Mouse (Mus musculus) macrophage (primary cell): ENCODE measurements around the gene Ubap2l. TPM values are rescaled to one million over a fixed set of nuclear protein-coding genes. Genes with fewer than 3 reads are reported as not detected.

ENCODE experiments used
- H3K27ac ChIP-seq: fragments of 350-480 bp; formaldehyde crosslinking; 2 replicates; pipeline ENCODE4 v1.9.0; 2021
- H3K36me3 ChIP-seq: fragments of 350-480 bp; formaldehyde crosslinking; 2 replicates; pipeline ENCODE4 v1.9.0; 2021; ENCODE audit errors: inconsistent target
- H3K4me3 ChIP-seq: fragments of 350-480 bp; formaldehyde crosslinking; 2 replicates; pipeline ENCODE4 v1.9.0; 2021; ENCODE audit errors: inconsistent target
- H3K79me2 ChIP-seq: fragments of 350-480 bp; formaldehyde crosslinking; 2 replicates; pipeline ENCODE4 v1.9.0; 2021; ENCODE audit errors: inconsistent target
- WGBS: methylation state at CpG from one replicate; pipeline ENCODE4 v1.1.7; 2026; ENCODE audit warnings: inconsistent platforms; ENCODE audit not compliant: missing documents; 5-methylcytosine and 5-hydroxymethylcytosine counted together
- polyA plus RNA-seq: library from polyadenylated mRNA; stranded (reverse); fragments of 250-400 nt; gene quantifications from 3 replicates; pipeline ENCODE4 v1.2.4, GENCODE M21; 2018; ENCODE audit warnings: inconsistent platforms
- total RNA-seq, 78 experiments: library from RNA; depleted of rRNA; stranded (reverse); fragments of 250-400 nt; gene quantifications; 1 replicate in 9 of 78; 2 replicates in 24 of 78; 3 replicates in 43 of 78; 4 replicates in 2 of 78; pipeline ENCODE4 v1.2.4; 2018; ENCODE audit warnings: inconsistent platforms in 56 of 78

Gene Ubap2l
- total RNA-seq (2018; cell fraction: chromatin; rRNA removed) = 1,000 to 10,000 TPM in 2 of 26 experiments, 100 to 1,000 TPM in 24; 542 to 1,238 (median 895) TPM
- 100 to 1,000 TPM; 154 to 236 (median 177) TPM for total RNA-seq (2018; cell fraction: cytosol; rRNA removed)
- total RNA-seq (2018; cell fraction: nucleus; rRNA removed) = 100 to 1,000 TPM; 251 to 705 (median 435) TPM
- polyA plus RNA-seq = 160 to 411 TPM (median 185 TPM) in 3 replicates

DNA sequence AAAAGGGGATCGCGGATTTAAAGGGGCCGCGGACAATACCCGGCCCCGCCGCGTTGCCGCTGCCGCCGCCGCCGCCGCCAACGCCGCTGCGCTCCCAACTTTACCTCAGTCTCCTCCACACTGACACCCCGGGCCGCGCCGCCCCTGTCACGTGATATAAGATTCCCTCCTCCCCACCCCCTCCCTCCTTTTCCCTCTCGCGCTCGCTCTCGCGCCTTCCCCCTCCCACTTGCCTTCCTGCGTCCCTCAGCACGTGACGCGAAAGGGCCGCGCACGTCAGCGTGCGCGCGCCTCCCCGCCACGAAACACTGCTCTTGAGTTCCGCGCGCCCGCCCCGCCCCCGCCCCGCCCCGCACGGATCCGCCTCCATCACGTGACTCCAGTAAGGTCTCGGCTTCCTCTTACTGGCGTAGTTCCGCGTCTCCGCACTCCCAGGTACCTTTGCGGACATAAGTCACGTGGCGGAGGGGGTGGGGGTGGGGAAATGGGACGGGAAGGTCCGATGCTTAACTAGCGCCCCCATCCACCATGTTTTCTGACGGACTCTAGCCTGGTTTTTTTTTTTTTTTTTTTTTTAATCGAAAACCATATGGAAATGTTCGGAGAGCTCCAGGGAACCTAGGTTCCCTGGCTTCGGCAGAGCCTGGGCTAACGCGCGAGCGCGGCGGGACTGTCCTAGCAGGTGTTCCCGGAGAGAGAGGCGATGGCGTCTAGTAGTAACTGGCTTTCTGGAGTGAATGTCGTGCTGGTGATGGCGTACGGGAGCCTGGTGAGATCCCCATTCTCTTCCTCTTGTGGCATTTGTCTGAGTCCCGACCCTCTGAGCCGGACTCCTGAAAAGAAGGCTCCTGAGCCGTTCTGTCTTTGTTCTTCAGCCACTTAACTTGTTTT lies at the start of gene Ubap2l:
Gene Ubap2l, minus strand, starts transcription at position 278 of the 891 bp plus-strand sequence.
- peaks cover 20% of the 10 kb centered on the region for H3K36me3 ChIP-seq
- peak within 1 kb of the TSS; percentile 96 for H3K4me3 ChIP-seq
- 2% methylated on average over 32 of the region's 81 CpGs for WGBS
- peak within 1 kb of the TSS; percentile 93 for H3K27ac ChIP-seq
- peaks cover 94% of the 10 kb centered on the region for H3K79me2 ChIP-seq

DNA sequence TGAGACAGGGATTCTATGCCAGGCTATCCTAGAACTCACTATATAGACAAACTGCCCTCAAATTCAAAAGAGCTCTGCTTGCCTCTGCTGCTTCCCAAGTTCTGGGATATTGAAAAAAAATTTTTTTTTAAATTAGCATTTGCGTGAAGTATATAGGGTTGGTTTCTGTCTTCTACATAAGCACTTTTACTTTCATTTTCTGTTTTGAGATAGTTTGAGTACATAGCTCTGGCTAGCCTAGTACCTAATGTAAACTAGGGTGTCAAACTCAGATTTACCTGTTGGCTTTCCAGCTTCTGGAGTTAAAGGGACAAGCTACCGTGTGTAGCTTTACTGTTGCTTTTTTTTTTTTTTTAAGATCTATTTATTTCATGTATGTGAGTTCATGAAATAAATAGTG lies 49.2 kb upstream of the Ubap2l start:
- Histone ChIP-seq H3K36me3 (peaks cover 26% of the 10 kb centered on the region), H3K79me2 (peaks cover 14% of the 10 kb centered on the region), H3K27ac (no peak overlapping the region), H3K4me3 (no peak overlapping the region)
- WGBS = 60% methylated on average over 2 of the region's 2 CpGs

DNA sequence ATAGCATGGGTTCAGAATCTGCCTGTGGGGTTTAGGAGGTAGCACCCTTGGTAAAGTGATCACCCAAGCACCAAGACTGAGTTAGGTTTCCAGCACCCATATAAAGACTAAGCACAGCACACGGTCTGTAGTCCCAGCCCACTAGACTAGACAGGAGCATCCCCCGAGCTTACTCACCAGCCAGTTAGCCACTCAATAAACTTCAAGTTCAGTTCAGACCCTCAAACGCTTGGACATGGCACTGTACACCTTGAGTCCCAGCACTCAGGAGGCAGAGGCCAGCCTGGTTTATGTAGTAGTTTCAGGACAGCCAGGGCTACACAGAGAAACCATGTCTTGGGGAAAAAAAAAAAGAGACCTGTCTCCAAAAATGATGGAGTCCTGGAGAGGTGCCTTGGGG lies 48.6 kb upstream of the Ubap2l start:
- WGBS = 97% methylated on average over 3 of the region's 3 CpGs
- H3K79me2 ChIP-seq = peaks cover 21% of the 10 kb centered on the region
- H3K36me3 ChIP-seq = peaks cover 29% of the 10 kb centered on the region
- H3K27ac ChIP-seq = no peak overlapping the region
- no peak overlapping the region for H3K4me3 ChIP-seq

DNA sequence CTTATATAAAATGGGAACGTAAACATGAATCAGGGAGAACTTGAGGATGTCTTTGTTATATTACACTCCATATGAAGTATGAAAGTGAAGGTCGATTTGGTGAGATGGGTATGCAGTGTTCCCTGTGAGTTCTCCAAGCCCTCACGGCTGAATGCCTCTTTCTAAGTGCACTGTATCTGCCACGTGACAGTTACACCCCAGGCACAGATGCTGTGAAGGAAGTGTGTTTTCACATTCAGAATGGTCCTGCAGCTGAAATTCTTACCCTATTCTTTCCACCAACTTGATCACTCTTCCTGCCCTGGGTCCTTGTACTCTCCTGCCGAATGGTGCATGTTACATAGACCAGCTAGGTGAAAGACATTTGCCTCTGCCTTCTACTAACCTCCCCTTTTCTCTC lies 45.5 kb upstream of the Ubap2l start:
- H3K4me3 ChIP-seq = no peak overlapping the region
- WGBS = 92% methylated on average over 5 of the region's 5 CpGs
- peaks cover 53% of the 10 kb centered on the region for H3K36me3 ChIP-seq
- H3K27ac ChIP-seq = no peak overlapping the region
- peaks cover 52% of the 10 kb centered on the region for H3K79me2 ChIP-seq

DNA sequence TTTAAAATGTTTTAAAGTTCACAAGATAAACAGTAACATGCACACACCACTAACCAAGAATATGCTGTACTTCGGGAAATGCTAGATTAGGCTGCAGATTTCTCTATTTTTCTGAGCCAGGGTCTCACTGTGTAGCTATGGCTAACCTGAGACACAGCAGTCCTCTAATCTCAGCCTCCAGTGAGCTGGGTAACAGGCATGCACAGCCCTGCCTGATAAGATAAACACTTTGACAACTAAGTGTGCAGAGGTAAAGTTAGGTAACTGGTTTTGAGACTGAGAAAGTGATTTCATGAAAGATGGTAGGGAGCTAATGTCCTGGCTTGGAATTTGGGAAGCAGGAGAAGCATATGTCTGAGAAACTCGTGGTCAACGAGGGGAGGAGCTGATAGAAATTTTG lies 42.0 kb upstream of the Ubap2l start:
- peaks cover 86% of the 10 kb centered on the region for H3K79me2 ChIP-seq

DNA sequence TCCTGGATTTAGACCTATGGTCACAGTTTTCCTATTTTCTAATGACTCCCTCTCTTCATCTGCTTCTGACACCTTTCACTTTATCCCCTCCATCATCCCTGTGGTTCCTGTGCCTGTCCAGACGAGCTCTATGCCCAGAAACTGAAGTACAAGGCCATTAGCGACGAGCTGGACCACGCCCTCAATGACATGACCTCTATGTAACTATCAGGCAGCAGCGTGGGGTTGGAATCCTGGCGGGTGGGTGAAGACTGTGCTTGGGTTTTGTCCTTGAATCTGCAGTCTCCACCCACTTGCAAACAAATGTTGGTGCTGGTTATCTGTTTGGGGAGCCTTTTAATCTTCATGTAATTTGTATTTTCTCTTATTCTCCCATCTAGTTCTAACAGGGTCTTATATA lies 38.5 kb upstream of the Ubap2l start:
- peaks cover 88% of the 10 kb centered on the region for H3K36me3 ChIP-seq
- WGBS = 93% methylated on average over 6 of the region's 6 CpGs
- H3K79me2 ChIP-seq = peaks cover 100% of the 10 kb centered on the region
- no peak overlapping the region for H3K4me3 ChIP-seq
- no peak overlapping the region for H3K27ac ChIP-seq

More for the DNA sequence above, 42.0 kb upstream of the Ubap2l start:
- Histone ChIP-seq H3K36me3 (peaks cover 88% of the 10 kb centered on the region), H3K27ac (no peak overlapping the region), H3K4me3 (no peak overlapping the region)
- WGBS = 83% methylated on average over 3 of the region's 3 CpGs

DNA sequence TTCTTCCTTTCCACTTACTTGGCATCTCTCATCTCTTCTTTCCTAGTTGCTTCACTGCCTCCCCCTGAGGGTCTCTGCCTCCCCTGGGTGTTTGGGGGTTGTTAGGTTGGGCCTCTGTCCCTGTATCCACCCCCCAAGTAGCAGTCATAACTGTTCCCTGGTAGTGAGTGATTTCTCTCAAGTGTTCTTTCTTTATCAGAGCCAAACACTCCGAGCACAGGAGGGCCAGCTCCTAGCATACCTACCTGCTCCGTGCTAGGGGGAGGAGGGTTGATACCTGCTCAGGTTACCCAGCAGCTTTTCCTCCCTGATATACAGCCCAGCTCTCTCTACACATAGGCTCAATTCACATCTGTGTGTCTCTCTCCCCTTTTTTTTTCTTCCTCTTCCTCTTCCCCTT lies 36.2 kb upstream of the Ubap2l start:
- peaks cover 100% of the 10 kb centered on the region for H3K79me2 ChIP-seq
- no peak overlapping the region for H3K4me3 ChIP-seq
- 88% methylated on average over 1 of the region's 2 CpGs for WGBS

DNA sequence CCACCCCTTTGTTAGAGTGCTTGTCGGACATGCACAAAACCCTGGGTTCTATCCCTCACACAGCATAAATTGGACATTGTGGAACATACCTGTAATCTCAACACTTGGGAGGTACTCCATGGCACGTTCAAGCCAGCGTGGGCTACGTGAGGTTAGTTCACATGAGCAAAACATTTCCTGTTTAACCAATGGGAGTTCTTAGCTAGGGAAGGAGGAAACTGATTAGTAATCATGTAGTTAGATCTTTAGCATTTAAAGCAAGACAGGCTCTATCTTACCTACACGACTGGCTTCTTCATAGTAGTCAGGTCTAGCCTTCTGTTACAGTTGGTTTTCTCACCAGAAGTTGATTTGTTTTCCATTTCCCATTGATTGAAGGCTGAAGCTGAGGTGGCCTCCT lies 33.6 kb upstream of the Ubap2l start:
- peaks cover 46% of the 10 kb centered on the region for H3K36me3 ChIP-seq
- no peak overlapping the region for H3K27ac ChIP-seq
- H3K79me2 ChIP-seq = peaks cover 96% of the 10 kb centered on the region
- no peak overlapping the region for H3K4me3 ChIP-seq
- 36% methylated on average over 5 of the region's 5 CpGs for WGBS

More for the DNA sequence above, 36.2 kb upstream of the Ubap2l start:
- no peak overlapping the region for H3K27ac ChIP-seq
- peaks cover 72% of the 10 kb centered on the region for H3K36me3 ChIP-seq

DNA sequence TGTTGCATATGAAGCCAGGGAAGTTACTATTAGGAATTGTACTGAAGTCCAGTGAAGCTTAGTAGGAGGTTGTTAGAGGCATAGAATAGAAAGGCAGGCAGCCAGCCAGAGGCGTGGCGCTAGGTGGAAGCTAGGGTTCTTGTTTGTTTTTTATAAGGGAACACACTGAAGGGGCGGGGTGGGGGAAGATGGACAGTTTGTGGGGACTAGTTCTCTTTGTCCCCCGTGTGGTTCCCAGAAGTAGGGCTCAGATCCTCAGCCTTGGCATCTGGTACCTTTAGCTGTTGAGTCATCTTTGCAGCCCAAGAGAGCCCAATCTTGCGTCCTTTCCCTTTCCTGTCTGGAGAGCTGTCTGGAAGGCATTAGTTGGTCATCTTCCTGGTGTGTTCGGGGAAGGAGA lies 32.9 kb upstream of the Ubap2l start:
- no peak overlapping the region for H3K27ac ChIP-seq
- H3K79me2 ChIP-seq = peaks cover 96% of the 10 kb centered on the region
- peaks cover 38% of the 10 kb centered on the region for H3K36me3 ChIP-seq

DNA sequence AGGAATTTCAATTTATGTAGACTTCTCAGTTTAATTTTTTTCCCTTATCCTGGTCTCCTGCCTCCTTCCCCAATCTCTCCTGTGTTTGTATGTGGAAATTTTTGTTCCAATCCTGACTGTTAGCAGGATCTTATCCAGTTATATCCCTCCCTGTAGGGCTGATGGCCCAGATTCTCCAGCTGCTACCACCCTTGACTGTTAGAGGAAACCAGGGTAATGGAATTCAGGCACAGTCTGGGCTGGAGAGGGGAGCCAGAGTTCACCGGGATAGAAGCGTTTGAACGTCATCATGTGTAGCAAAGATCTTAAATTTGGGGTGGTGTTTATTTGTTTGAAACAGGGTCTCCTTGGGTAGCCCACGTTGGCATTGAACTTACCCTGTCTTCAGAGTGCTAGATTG lies 32.4 kb upstream of the Ubap2l start:
- H3K4me3 ChIP-seq = no peak overlapping the region
- no peak overlapping the region; the same call in 1 of the 2 replicates for H3K27ac ChIP-seq
- H3K36me3 ChIP-seq = peaks cover 34% of the 10 kb centered on the region
- H3K79me2 ChIP-seq = peaks cover 96% of the 10 kb centered on the region
- 59% methylated on average over 4 of the region's 4 CpGs for WGBS

More for the DNA sequence above, 32.9 kb upstream of the Ubap2l start:
- no peak overlapping the region for H3K4me3 ChIP-seq
- 11% methylated on average over 6 of the region's 6 CpGs for WGBS

DNA sequence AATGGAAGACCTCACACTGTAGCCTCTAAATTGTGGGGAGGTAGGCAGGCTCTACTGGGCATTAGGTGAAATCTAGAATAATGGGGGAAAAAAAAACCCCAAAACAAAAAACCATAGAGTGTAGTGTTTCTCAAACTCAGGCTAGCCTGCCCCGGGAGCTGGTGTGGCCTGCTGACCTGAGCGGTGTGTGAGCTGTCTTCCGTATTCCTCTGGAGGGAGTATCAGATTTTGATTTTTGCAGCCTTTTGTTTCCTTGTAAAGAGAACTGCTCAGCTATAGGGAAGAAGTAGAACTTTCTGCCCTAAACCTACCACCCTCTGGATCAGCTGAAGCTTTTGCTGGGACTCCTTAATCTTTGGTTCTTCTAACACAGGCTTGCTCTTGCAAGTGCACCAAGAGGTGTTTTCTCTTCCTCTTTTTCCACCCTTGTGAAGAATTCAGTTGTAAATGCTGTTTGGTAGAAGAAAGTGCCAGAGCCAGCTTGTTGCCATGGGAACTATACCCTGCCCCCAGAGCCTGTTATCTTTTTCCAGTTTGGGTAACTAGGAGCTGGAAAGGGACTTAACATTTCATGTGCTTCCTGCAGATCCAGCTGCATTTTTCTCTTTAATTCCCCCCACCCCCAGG lies 31.4 kb upstream of the Ubap2l start:
- H3K4me3 ChIP-seq = peak overlapping the region; percentile 84; the same call in 1 of the 2 replicates
- H3K27ac ChIP-seq = peak overlapping the region; percentile 97

DNA sequence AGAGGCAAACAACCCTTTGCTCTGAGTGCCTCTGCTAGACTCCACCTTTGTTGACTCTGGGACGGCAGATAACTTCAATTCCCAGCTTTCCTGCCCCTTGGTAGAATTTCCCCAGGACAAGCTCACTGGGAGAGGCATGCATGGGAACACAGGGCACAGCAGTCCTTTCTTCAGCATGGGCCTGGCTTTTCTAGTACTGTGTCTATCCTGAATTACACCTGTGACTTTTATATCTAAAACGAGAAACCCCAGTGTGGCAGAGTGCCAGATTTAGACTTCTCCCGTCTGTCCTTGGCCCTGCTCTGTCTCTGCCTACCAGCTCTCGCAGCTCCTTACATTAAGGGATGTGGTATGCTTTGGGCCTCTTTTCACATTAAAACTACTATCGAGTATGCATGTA lies 30.6 kb upstream of the Ubap2l start:
- peaks cover 81% of the 10 kb centered on the region for H3K79me2 ChIP-seq
- H3K4me3 ChIP-seq = peak overlapping the region; percentile 84; the same call in 1 of the 2 replicates
- peak overlapping the region; percentile 97 for H3K27ac ChIP-seq
- WGBS = 18% methylated on average over 5 of the region's 5 CpGs
- peaks cover 17% of the 10 kb centered on the region for H3K36me3 ChIP-seq

More for the DNA sequence above, 31.4 kb upstream of the Ubap2l start:
- 4% methylated on average over 3 of the region's 3 CpGs for WGBS
- H3K36me3 ChIP-seq = peaks cover 24% of the 10 kb centered on the region
- peaks cover 88% of the 10 kb centered on the region for H3K79me2 ChIP-seq

DNA sequence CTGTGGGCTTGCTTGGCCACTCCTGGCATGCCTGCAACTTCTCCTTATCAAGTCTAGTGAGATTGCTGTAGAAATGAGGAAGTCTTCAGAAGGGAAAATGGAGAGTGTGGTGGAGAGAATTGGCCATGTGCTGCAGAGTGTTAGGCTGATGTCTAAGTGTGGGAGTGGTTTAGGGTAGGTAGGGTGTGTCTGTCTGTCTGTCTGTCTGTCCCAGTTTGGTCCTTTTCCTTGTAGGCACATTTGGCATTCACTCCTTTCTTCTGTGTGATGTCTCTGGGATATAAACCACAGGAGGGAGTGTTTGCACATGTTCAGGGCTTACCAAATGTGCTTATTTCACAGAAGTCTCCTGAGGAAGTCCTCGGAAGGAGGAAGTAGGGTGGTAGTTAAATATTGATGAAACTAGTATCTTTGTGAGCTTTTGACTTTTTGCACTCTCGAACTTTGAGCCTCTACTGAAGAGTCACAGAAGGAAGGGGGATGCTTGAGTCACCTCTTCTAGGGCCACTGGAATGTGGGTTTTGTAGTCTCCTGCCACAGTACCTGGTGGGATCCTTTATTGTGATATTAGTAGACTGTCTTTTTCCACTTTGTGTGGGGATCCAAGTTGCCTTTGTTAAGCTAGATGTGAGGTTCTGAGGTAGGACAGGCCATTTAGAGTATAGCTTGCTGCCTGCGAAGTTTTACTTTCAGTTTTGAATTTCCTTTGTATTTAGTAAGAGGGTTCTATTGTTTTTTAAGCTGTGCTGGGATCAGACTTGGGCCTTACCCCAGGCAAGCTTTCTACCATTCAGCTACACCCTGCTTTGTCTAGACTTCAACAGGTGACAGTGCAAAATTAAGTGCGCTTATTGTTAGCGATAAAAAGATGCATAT lies 29.2 kb upstream of the Ubap2l start:
- Histone ChIP-seq H3K27ac (peak overlapping the region; percentile 97), H3K4me3 (peak overlapping the region; percentile 84), H3K36me3 (peaks cover 2% of the 10 kb centered on the region; the same call in 1 of the 2 replicates), H3K79me2 (peaks cover 66% of the 10 kb centered on the region)
- WGBS = 14% methylated on average over 5 of the region's 5 CpGs

DNA sequence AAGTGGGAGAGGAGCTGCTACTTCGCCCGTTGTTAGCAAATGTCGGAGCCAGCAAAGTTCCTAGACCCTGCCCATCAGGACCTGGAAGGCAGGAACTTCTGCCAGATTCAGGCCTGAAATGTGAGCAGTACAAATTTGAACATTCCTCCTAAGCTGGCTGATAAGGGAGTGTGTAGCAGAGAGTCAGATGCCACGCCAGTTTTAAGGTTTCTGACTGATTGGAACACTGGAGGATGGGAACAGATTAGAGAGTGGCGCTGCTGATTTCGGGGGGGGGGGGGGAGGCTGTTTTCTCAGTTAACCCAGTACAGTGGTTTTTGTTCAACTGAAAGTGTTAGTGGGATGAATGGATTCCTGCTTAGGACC lies 28.1 kb upstream of the Ubap2l start:
- peaks cover 55% of the 10 kb centered on the region for H3K79me2 ChIP-seq
- no peaks in the 10 kb centered on the region for H3K36me3 ChIP-seq
- whole genome bisulfite sequencing = 4% methylated on average over 6 of the region's 6 CpGs
- peak overlapping the region; percentile 97 for H3K27ac ChIP-seq
- peak overlapping the region; percentile 84 for H3K4me3 ChIP-seq
